Mouse (Mus musculus) MN1 (cell line): ENCODE results near the gene Alg14.

Experiments used
- DNase-seq: peaks from one replicate; pipeline ENCODE4 v3.0.0-alpha.2; 2016; ENCODE audit warnings: low spot score

Gene Alg14

GRCm38 (mm10) chr3:121277557-121277956 is 14.0 kb upstream of the Alg14 start:
- DNase-seq: no peak

DNA sequence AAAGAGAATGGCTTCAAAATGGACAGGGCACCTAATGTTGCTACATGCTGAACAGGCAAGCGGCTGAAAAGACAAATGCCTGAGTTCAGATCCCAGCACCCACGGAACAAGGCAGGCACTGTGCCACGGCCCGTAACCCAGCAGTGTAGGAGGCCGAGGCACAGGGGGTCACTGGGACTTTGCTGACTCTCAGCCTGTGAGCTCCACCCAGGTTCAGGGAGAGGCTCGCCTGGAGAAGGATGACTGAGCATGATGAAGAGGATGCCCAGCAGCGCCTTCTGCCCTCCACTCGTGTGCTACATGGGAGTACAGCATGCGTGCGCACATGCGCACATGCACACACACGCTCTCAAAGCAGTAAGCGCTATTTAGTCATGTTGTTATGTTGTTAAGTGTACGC is 11.9 kb upstream of the Alg14 start:
- DNase-seq: no peak

- no peak for DNase-seq
Measured at GRCm38 (mm10) chr3:121282998-121283397, 8.6 kb upstream of the Alg14 start, which contains the start of gene Tmem56. Tmem56 (minus strand) TSS chr3:121283098.

- no peak for DNase-seq
Measured at GRCm38 (mm10) chr3:121285219-121285618, 6.4 kb upstream of the Alg14 start.

GRCm38 (mm10) chr3:121287151-121287550 is 4.4 kb upstream of the Alg14 start:
- no peak for DNase-seq

DNA sequence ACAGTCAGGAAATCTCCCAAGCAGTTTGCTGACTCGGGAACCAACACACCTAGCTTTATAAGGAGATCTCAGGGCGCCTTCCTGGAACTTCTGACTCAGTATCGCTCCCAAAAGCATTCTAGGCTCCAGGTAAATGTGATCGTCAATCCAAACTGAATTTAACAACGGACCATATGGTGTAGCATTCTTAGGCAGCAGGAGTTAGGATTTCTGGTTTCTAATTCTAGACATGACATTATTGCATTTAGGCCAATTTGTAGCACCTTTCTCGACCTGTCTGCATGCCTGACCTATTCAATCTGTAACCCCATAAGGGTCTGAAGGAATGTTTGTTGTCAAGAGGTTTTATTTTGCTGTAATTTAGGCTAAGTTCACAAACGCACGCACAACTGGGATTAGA is 892 bp upstream of the Alg14 start:
- no peak for DNase-seq

- DNase-seq: no peak
Measured at GRCm38 (mm10) chr3:121291225-121291559, 381 bp upstream of the Alg14 start.

- DNase-seq: no peak
Measured at GRCm38 (mm10) chr3:121294200-121294599, 2.6 kb downstream of the Alg14 start.

DNA sequence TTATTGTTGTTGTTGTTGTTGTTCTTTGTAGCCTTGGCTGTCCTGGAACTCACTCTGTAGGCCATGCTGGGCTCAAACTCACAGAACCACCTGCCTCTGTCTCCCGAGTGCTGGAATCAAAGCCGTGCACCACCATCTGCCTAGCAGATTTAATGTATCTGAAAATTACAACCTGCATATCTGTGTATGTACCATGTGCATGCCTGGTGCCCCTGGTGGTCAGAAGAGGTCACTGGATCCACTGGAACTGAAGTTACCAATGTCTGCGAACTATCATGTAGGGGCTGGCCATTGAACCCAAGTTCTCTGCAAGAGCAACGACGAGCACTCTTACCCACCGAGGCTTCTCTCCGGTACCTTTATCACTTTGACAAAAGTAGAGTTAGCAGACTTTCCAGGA is 15.1 kb downstream of the Alg14 start:
- DNase-seq: peak; percentile 12

DNA sequence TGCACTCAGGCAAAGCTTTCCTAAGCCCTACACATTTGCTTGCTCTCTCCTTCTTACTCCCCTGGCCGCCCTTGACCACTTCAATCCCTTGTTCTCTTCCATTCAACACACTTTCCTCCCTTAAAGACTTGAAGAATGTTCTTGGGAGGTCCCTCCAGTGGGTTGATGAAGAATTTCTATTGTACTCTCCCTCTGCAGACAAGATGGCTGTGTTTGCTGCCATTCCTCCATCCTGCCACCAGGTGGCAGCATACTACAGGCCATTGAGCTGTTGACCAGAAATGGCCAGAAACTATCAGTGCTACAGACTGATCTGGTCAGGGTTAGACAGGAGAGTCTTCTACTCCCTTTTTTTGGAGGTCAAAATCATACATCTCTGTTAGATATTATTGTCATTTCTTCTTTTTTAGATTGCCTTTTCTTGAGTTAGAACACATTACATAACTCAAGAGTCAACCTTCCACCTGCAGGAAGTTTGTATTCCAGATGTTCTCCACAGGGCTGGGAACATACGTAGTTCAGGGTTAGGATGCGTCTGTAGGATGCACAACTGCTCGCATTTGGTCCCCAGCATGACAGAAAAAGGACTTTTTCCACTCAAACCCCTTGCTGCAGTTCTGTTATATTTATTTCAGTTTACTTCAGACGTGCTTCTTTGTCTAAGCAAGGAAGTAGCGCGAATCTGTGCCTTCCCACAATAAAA is 16.1 kb downstream of the Alg14 start:
- DNase-seq: peak; percentile 78

- no peak for DNase-seq
Measured at GRCm38 (mm10) chr3:121308935-121309334, 17.4 kb downstream of the Alg14 start.

DNA sequence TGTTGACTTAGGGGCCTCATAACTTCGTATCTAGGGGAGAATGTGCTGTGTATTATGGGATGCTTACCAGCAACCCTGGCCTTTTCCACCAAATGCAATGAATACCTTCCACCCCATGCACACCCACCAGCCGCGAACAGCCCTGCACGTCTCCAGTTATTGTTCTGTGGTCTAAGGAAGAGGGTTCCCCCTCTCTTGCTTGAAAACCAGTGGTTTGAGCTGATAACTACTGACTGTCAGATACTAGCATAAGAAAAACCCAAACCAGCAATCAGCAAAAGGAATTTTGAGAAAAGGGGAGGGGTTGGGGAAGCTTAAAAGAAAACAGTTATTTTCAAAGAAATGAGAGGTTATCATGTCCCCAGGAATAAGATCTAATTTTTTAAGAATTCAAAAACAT is 17.9 kb downstream of the Alg14 start:
- DNase-seq: no peak

DNA sequence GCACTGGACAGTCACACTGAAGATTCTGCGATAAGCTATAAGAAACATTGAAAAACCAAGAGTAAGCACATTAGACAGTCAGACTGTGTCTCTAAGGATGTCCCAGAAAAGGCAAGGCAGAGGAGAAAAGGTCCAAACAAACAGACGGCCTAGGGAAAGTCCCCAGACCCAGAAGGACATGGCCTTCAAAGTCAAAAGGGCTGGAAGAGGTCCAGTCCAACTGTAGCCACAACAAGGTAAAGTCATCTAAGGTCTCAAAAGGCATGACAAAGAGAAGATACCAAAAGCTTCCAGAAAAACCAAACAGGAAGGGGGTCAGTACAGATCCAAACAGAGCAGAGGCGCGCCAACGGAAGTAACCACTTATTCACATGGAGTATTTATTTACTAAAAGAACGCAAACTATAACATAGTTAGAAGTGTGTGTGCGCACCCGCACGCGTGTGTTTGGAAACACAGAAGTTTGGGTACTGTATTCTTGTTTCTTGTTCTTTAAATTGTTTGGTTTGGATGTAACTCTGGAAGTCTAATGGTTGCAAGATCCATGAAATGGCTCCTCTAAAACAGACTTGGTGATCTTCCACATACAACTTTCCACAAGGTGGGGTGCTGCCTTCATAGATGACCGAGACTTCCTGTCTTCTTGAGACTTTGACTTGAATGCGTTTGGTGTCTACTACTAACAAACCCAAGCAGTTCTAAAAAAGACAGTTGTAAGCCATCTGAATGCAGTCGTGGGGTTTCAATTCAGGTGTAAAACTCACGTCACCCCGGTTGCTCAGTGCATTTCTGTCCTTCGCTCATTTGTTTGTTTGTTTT is 18.5 kb downstream of the Alg14 start:
- DNase-seq: no peak

DNA sequence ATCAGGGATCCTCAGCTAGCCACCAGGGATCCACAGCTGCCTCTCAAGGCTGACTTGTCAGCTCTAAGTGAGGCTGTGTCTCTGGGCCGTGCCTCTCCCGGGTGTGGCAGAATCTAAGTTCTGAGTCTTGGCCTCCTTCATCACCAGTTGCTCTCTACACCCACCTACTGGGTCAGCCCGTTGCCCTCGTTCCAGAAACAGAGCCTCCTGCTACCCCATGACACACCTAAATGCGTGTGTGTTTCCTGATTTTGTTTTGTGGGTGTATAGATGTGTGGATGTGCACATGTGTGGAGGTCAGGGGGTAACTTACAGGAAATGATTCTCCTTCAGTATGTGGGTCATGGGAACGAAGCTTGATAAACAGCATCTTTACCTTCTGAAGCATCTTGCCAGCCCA is 20.9 kb downstream of the Alg14 start:
- no peak for DNase-seq

- DNase-seq: no peak
Measured at GRCm38 (mm10) chr3:121312979-121313378, 21.4 kb downstream of the Alg14 start.

- DNase-seq: no peak
Measured at GRCm38 (mm10) chr3:121314149-121314548, 22.6 kb downstream of the Alg14 start.

- no peak for DNase-seq
Measured at GRCm38 (mm10) chr3:121315498-121315897, 23.9 kb downstream of the Alg14 start.

DNA sequence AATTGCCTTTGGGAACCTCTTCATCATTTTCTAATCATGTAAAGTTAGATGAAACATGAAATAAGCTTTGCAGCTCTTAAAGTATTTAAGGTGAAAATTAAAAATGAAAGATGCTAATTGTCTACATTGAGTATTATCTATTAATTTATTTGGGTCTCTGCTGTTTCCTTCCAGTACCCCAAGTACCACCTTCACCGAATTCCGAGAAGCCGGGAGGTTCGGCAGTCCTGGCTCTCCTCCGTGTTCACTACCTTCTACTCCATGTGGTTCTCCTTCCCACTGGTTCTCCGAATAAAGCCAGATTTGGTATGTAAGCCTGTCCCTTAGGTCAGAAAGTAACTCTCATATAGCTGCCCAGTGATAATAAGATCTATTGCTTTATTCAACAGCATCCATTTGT is 28.3 kb downstream of the Alg14 start:
- no peak for DNase-seq

- no peak for DNase-seq
Measured at GRCm38 (mm10) chr3:121320896-121321295, 29.3 kb downstream of the Alg14 start.

DNA sequence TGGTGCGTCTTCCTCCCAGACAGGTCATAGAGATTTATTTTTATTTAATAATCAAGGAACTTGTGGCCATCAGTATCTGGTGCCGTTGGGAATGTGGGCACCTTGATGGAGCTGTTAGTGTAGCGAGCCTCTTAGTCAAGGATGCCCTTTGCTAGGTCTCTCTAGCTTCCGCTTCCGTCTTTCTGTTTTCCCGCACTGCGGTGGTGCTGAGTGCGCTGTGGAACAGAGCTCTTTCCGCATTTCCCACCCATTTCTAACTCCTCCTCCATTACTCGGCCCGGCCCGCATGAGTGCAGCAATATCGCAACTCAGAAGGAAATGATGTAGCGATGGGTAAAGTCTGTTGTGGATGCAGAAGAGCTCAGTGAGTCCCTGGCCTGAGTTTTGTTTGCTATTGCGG is 31.8 kb downstream of the Alg14 start:
- DNase-seq: no peak

GRCm38 (mm10) chr3:121327406-121327805 is 35.8 kb downstream of the Alg14 start:
- no peak for DNase-seq

DNA sequence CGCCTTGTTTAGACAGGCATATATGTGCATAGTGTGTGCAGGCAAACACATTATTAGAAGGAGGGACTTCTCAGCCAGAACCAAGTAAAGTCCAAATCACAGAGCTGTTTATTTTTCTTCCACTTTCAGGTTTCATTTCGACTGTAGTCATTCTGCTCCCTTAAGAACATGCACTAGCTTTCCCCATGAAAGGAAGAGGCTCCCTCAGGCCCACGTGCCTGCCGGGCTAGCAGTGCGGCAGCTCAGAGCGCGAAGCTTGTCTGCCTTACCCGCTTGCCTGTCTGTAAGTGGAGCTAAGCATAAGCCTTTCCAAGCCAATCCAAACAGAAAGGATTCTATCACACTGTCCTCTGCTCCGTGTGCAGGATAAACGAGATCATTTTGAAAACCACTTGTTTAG is 38.1 kb downstream of the Alg14 start:
- no peak for DNase-seq

- no peak for DNase-seq
Measured at GRCm38 (mm10) chr3:121330244-121330646, 38.7 kb downstream of the Alg14 start.
